Mouse (Mus musculus) erythroblast, embryonic 14.5 days (primary cell): ENCODE measurements around the gene Mr1.

ENCODE experiments used
- GATA1 ChIP-seq: IDR thresholded peaks from 2 replicates; pipeline ENCODE4 v1.6.1; 2012; ENCODE audit warnings: low read length, inconsistent platforms, mixed read lengths
- TAL1 ChIP-seq: IDR thresholded peaks from 3 replicates; pipeline ENCODE4 v1.6.1; 2012; ENCODE audit warnings: low read length, inconsistent platforms, mixed read lengths

DNA sequence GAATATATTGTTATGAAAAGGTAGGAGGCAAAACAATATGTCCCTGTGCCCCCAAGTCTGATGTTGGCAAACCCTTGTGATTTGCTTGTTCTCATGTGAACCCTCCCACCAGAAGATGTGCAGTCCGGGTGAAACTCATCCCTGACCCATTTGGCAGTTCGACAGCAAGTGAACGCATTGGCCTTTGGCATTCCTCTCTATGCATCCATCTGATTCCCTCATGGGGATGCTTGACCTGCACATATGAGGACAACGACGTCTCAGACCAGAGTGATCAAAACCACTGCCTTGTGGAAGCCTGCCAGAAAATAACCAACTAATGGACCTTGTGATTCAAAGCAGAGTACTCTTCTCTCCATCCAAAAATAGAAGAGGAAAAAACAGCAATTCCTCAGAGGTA lies 19.9 kb downstream of the Mr1 start:
- no peak for TF ChIP-seq TAL1
- no peak for TF ChIP-seq GATA1
